Mouse (Mus musculus) cerebellum, postnatal 10 days (tissue): ENCODE data around the gene Limk1.

Experiments
- DNase-seq, 2 experiments: peaks; one replicate each; pipeline ENCODE4 v3.0.0; 2021; ENCODE audit warnings: mixed read lengths in 2 of 2

Limk1 gene

GRCm38 (mm10) chr5:134688086-134688717, at the start of gene Limk1:
Gene Limk1 (minus strand): TSS chr5:134688598.
- no peak for DNase-seq

- DNase-seq = no peak
Observed at GRCm38 (mm10) chr5:134734920-134735319, 46.5 kb upstream of the Limk1 start.

GRCm38 (mm10) chr5:134734072-134734471, 45.7 kb upstream of the Limk1 start:
- peak in 1 of 2 experiments; percentile 19 for DNase-seq

- DNase-seq = no peak
Observed at GRCm38 (mm10) chr5:134733241-134733640, 44.8 kb upstream of the Limk1 start.

- DNase-seq = no peak
Observed at GRCm38 (mm10) chr5:134729124-134729523, 40.7 kb upstream of the Limk1 start.

GRCm38 (mm10) chr5:134728535-134728934, 40.1 kb upstream of the Limk1 start:
- DNase-seq = no peak

- DNase-seq = no peak
Observed at GRCm38 (mm10) chr5:134727001-134727639, 38.7 kb upstream of the Limk1 start.

- DNase-seq = no peak
Observed at GRCm38 (mm10) chr5:134725299-134725698, 36.9 kb upstream of the Limk1 start.

GRCm38 (mm10) chr5:134720058-134720457, 31.7 kb upstream of the Limk1 start:
- no peak for DNase-seq

GRCm38 (mm10) chr5:134711076-134711475, 22.7 kb upstream of the Limk1 start:
- no peak for DNase-seq

GRCm38 (mm10) chr5:134709275-134709674, 20.9 kb upstream of the Limk1 start:
- DNase-seq = peak; percentile 50 to 66

GRCm38 (mm10) chr5:134704157-134704556, 15.8 kb upstream of the Limk1 start:
- peak; percentile 83 for DNase-seq

GRCm38 (mm10) chr5:134695539-134695938, 7.1 kb upstream of the Limk1 start:
- no peak for DNase-seq

GRCm38 (mm10) chr5:134695082-134695481, 6.7 kb upstream of the Limk1 start:
- DNase-seq = no peak

- DNase-seq = no peak
Observed at GRCm38 (mm10) chr5:134692704-134693103, 4.3 kb upstream of the Limk1 start.

- peak; percentile 97 to 99 for DNase-seq
Observed at GRCm38 (mm10) chr5:134688718-134689284, 403 bp upstream of the Limk1 start.

- no peak for DNase-seq
Observed at GRCm38 (mm10) chr5:134687187-134687586, 1.2 kb downstream of the Limk1 start.

GRCm38 (mm10) chr5:134686541-134686940, 1.9 kb downstream of the Limk1 start:
- DNase-seq = no peak

GRCm38 (mm10) chr5:134684398-134684797, 4.0 kb downstream of the Limk1 start:
- DNase-seq = peak; percentile 66 to 71

- DNase-seq = peak; percentile 34 to 52
Observed at GRCm38 (mm10) chr5:134683813-134684212, 4.6 kb downstream of the Limk1 start.

- no peak for DNase-seq
Observed at GRCm38 (mm10) chr5:134680238-134680637, 8.2 kb downstream of the Limk1 start.

- no peak for DNase-seq
Observed at GRCm38 (mm10) chr5:134678827-134679546, 9.4 kb downstream of the Limk1 start.

- DNase-seq = no peak
Observed at GRCm38 (mm10) chr5:134678031-134678430, 10.4 kb downstream of the Limk1 start.

GRCm38 (mm10) chr5:134677491-134677890, 10.9 kb downstream of the Limk1 start:
- no peak for DNase-seq
